Mouse (Mus musculus): ENCODE measurements at regions not wholly inside any gene's neighbourhood (a gene's known extent, or its start where the extent isn't known, plus 50 kb on each side); places are given as distances from the start of the nearest gene placed in this dataset.

DNA sequence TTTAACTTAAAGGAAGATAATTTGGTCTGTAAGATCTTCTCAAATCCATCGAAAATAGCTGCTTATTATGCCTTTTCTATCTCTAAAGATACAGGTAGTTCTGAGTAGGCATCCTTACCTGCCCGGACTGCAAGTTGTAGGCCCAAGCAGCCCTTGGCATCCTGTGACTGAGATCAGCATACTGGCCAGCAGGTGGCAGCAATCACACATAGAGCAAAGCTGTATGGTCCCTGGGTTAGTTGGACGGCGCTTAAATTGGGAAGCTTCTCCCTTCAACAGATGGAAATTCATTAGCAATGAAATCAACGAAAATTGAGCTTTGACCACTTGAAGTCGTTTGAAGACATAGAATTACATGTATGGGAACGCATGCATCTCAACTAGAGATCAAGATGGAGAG is 61.0 kb downstream of the Ccng2 start:
- DNase-seq: peak; percentile 78

DNA sequence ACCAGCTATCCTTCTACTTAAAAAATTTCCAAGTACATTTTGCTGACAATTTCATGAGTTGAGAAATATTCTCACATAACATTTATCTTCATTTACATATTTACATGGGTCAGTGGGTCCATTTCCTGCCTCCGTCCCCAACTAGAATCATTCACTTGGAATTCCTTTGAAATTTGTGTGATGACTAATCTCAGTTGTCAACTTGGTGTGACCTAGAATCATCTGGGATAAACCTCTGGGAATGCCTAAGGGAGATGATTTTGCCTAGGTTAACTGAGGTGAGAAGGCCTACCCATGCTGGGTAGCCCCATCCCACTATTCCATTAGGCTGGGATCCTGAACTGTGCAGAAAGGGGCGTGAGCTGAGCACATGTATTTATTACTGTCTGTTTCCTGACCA is 63.8 kb downstream of the Ccng2 start:
- DNase-seq: no peak

DNA sequence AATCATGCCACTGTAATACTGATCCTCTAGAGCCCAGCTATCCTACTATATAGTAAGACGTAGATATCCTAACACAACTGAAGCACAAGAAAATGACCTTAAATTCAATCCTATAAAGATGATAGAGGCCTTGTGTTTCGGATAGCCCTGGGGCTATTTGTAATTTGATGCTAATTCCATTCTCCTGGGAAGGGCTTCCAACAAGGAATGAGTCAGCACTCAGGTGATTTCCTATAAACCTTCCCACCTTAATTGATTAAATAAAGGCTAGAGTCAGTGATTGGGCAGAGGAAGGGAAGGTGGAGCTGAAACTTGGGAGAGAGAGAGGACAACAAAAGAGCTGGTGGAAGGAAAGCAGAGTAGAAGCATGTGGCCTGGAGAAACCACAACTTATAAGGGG is 86.0 kb downstream of the Ccng2 start:
- no peak for DNase-seq
